Mouse (Mus musculus) induced T-regulatory cell, adult 2 months (primary cell): ENCODE results near the gene Ajuba.
"Not testable (repeated sequence)": the region's sequence is repeated elsewhere in the genome, so short reads cannot be mapped to it uniquely, and the experiment has no call there.

Source experiments
- DNase-seq: peaks from one replicate; pipeline ENCODE4 v3.0.0-alpha.2; 2012; ENCODE audit warnings: low read depth

Gene Ajuba

GRCm38 (mm10) chr14:54577089-54577982 lies at the start of gene Ajuba:
Gene Ajuba, minus strand, starts transcription at chr14:54577558.
- peak; percentile 64 for DNase-seq

GRCm38 (mm10) chr14:54624976-54625375 lies 47.6 kb upstream of the Ajuba start:
- DNase-seq: no peak

GRCm38 (mm10) chr14:54623334-54623733 lies 46.0 kb upstream of the Ajuba start:
- no peak for DNase-seq

GRCm38 (mm10) chr14:54621133-54621532 lies 43.8 kb upstream of the Ajuba start, which contains the start of gene Psmb11:
Gene Psmb11, plus strand, starts transcription at chr14:54621433.
- no peak for DNase-seq

GRCm38 (mm10) chr14:54617897-54618365 lies 40.6 kb upstream of the Ajuba start, which contains the start of gene Psmb5:
Gene Psmb5, minus strand, starts transcription at chr14:54618022.
- peak; percentile 96 for DNase-seq

- DNase-seq: peak; percentile 78
Observed at GRCm38 (mm10) chr14:54617152-54617896, 40.0 kb upstream of the Ajuba start.

GRCm38 (mm10) chr14:54616226-54616825 lies 39.0 kb upstream of the Ajuba start:
- DNase-seq: no peak

- not testable (repeated sequence) for DNase-seq
Observed at GRCm38 (mm10) chr14:54614130-54614529, 36.8 kb upstream of the Ajuba start.

- DNase-seq: no peak
Observed at GRCm38 (mm10) chr14:54610648-54611047, 33.3 kb upstream of the Ajuba start.

- peak; percentile 69 for DNase-seq
Observed at GRCm38 (mm10) chr14:54609962-54610361, 32.6 kb upstream of the Ajuba start.

GRCm38 (mm10) chr14:54609245-54609644 lies 31.9 kb upstream of the Ajuba start:
- no peak for DNase-seq

GRCm38 (mm10) chr14:54607226-54607625 lies 29.9 kb upstream of the Ajuba start:
- DNase-seq: peak; percentile 15

GRCm38 (mm10) chr14:54605752-54606321 lies 28.5 kb upstream of the Ajuba start, which contains the start of gene 4931414P19Rik:
Gene 4931414P19Rik, minus strand, starts transcription at chr14:54605993.
- DNase-seq: peak; percentile 85

- DNase-seq: no peak
Observed at GRCm38 (mm10) chr14:54603686-54604085, 26.3 kb upstream of the Ajuba start.

GRCm38 (mm10) chr14:54603038-54603654 lies 25.8 kb upstream of the Ajuba start:
- peak; percentile 97 for DNase-seq

- DNase-seq: no peak
Observed at GRCm38 (mm10) chr14:54602613-54603012, 25.3 kb upstream of the Ajuba start.

GRCm38 (mm10) chr14:54601601-54602000 lies 24.2 kb upstream of the Ajuba start:
- no peak for DNase-seq

GRCm38 (mm10) chr14:54597084-54597483 lies 19.7 kb upstream of the Ajuba start:
- peak; percentile 69 for DNase-seq

GRCm38 (mm10) chr14:54594631-54595414 lies 17.5 kb upstream of the Ajuba start:
- no peak for DNase-seq

- DNase-seq: no peak
Observed at GRCm38 (mm10) chr14:54594055-54594454, 16.7 kb upstream of the Ajuba start.
